26 mouse cellular contexts compared by ENCODE assay signal in genomic region chr17:78560142-78560847, GRCm38 (mm10). TPM values are rescaled to one million over a fixed set of nuclear protein-coding genes. Genes with fewer than 3 reads are reported as not detected.
DNase-seq lines count a peak whose midpoint lies in the region; ATAC-seq and TF ChIP-seq lines count a peak whose summit lies in the region.
"Had no signal": no experiment of that assay in that cellular context is flagged by ENCODE, and none has a peak within 500 bp of the region (broad histone marks: within the 10 kb centered on the region; RNA-seq: fewer than 3 reads in every experiment).

No protein-coding gene starts in this region.

- DNase-seq in forebrain, embryonic 11.5 days (ENCODE audit: low spot score): no peak
- no peak for DNase-seq in midbrain, embryonic 10.5 days (ENCODE audit: low spot score)
- no peak for DNase-seq in midbrain, postnatal 0 days (ENCODE audit: low spot score)
- no peak for DNase-seq in thymus, postnatal 36 days
- DNase-seq in left cerebral cortex, adult 2 months (ENCODE audit: extremely low spot score in 1 of 2, low spot score in 2 of 2): no peak
- DNase-seq: adrenal gland, postnatal 10 days; cerebellum, postnatal 10 days; gastrocnemius, postnatal 10 days; heart, adult 18-20 months; kidney, adult 11 months; kidney, postnatal 10 days; layer of hippocampus, postnatal 36 days; left cerebral cortex, postnatal 4 days; lung, postnatal 10 days; right cerebral cortex, adult 18-20 months; thymus, postnatal 4 days had no signal

- peak; percentile 17; the same call in 1 of the 2 replicates for ATAC-seq in forebrain, embryonic 11.5 days (replicated peaks; ENCODE audit: low FRiP score)
- ATAC-seq in forebrain, embryonic 16.5 days: no peak
- no peak for ATAC-seq in midbrain, postnatal 0 days (ENCODE audit: low FRiP score)
- peak; percentile 77 for ATAC-seq in liver, embryonic 12.5 days
- peak; percentile 77 for ATAC-seq in megakaryocyte-erythroid progenitor cell, adult 5-6 weeks (replicated peaks; ENCODE audit: low FRiP score, low TSS enrichment, poor library complexity, severe bottlenecking)
- ATAC-seq: activated CD4-positive, CD25-positive, alpha-beta regulatory T cell, adult 4 months; CD4-positive, CD25-positive, alpha-beta regulatory T cell, adult 4 months had no signal

- no peak for TF ChIP-seq CTCF in midbrain, postnatal 0 days (IDR thresholded peaks at IDR 0.05)
- no peak for TF ChIP-seq CTCF in left cerebral cortex, adult 2 months (IDR thresholded peaks at IDR 0.05)

- intact Hi-C loops in left cerebral cortex, adult 2 months (cut with DNase I): no loop called here

- H3K27ac ChIP-seq in forebrain, embryonic 11.5 days (ENCODE audit: low read depth, low read length): no peak overlapping the region
- H3K27ac ChIP-seq in forebrain, embryonic 16.5 days (ENCODE audit: low read length): no peak overlapping the region
- H3K27ac ChIP-seq in midbrain, embryonic 10.5 days (replicated peaks): peak overlapping the region; percentile 69; the same call in 1 of the 2 replicates
- H3K27ac ChIP-seq in midbrain, postnatal 0 days (ENCODE audit: low read depth, low read length): no peak overlapping the region
- H3K27ac ChIP-seq in liver, embryonic 12.5 days: no peak overlapping the region
- H3K27ac ChIP-seq in left cerebral cortex, adult 2 months: no peak overlapping the region
- H3K27ac ChIP-seq: heart, embryonic 15.5 days had no signal

- H3K9me3 ChIP-seq in forebrain, embryonic 11.5 days (ENCODE audit: control insufficient read depth, low read length): no peaks in the 10 kb centered on the region
- H3K9me3 ChIP-seq in forebrain, embryonic 16.5 days (ENCODE audit: control insufficient read depth, low read length): no peaks in the 10 kb centered on the region
- no peaks in the 10 kb centered on the region for H3K9me3 ChIP-seq in midbrain, embryonic 10.5 days (replicated peaks)
- H3K9me3 ChIP-seq in midbrain, postnatal 0 days (ENCODE audit: low read length): no peaks in the 10 kb centered on the region
- no peaks in the 10 kb centered on the region for H3K9me3 ChIP-seq in liver, embryonic 12.5 days (replicated peaks)
- H3K9me3 ChIP-seq: forebrain, embryonic 10.5 days; heart, embryonic 15.5 days; megakaryocyte, embryonic 14.5 days had no signal

- H3K9ac ChIP-seq in forebrain, embryonic 11.5 days (ENCODE audit: low read length): no peak overlapping the region
- H3K9ac ChIP-seq in forebrain, embryonic 16.5 days (replicated peaks; ENCODE audit: low read depth, low read length): no peak overlapping the region
- H3K9ac ChIP-seq in midbrain, postnatal 0 days (replicated peaks; ENCODE audit: low read length, poor library complexity, severe bottlenecking): no peak overlapping the region
- H3K9ac ChIP-seq in liver, embryonic 12.5 days: no peak overlapping the region
- H3K9ac ChIP-seq: heart, embryonic 15.5 days had no signal

- WGBS in forebrain, embryonic 11.5 days: 83% methylated on average over 15 of the region's 15 CpGs
- WGBS in forebrain, embryonic 16.5 days: 70% methylated on average over 15 of the region's 15 CpGs
- WGBS in midbrain, embryonic 10.5 days: 87% methylated on average over 15 of the region's 15 CpGs
- WGBS in midbrain, postnatal 0 days: 64% methylated on average over 15 of the region's 15 CpGs
- 43% methylated on average over 15 of the region's 15 CpGs for whole genome bisulfite sequencing in liver, embryonic 12.5 days (ENCODE audit: insufficient replicate concordance)

- no peak overlapping the region for H3K4me3 ChIP-seq in forebrain, embryonic 11.5 days (ENCODE audit: low read depth, low read length)
- no peak overlapping the region for H3K4me3 ChIP-seq in forebrain, embryonic 16.5 days (replicated peaks; ENCODE audit: low read length)
- no peak overlapping the region for H3K4me3 ChIP-seq in midbrain, embryonic 10.5 days
- no peak overlapping the region for H3K4me3 ChIP-seq in midbrain, postnatal 0 days (ENCODE audit: low read depth, low read length)
- H3K4me3 ChIP-seq in liver, embryonic 12.5 days: no peak overlapping the region
- no peak overlapping the region for H3K4me3 ChIP-seq in left cerebral cortex, adult 2 months
- H3K4me3 ChIP-seq: forebrain, embryonic 10.5 days; heart, embryonic 15.5 days; megakaryocyte, embryonic 14.5 days had no signal

- H3K27me3 ChIP-seq in forebrain, embryonic 11.5 days (ENCODE audit: control insufficient read depth, insufficient read depth, low read length): no peaks in the 10 kb centered on the region
- no peaks in the 10 kb centered on the region for H3K27me3 ChIP-seq in forebrain, embryonic 16.5 days (replicated peaks; ENCODE audit: control insufficient read depth, insufficient read depth, low read length)
- no peaks in the 10 kb centered on the region for H3K27me3 ChIP-seq in midbrain, embryonic 10.5 days (ENCODE audit: low read depth, poor library complexity, severe bottlenecking)
- H3K27me3 ChIP-seq in midbrain, postnatal 0 days (ENCODE audit: insufficient read depth, low read length): no peaks in the 10 kb centered on the region
- H3K27me3 ChIP-seq in liver, embryonic 12.5 days (replicated peaks): peaks cover 11% of the 10 kb centered on the region
- H3K27me3 ChIP-seq: heart, embryonic 15.5 days; megakaryocyte, embryonic 14.5 days had no signal

- no peak overlapping the region for H3K4me2 ChIP-seq in forebrain, embryonic 11.5 days (ENCODE audit: low read depth, low read length, severe bottlenecking)
- H3K4me2 ChIP-seq in forebrain, embryonic 16.5 days (ENCODE audit: low read length): no peak overlapping the region
- H3K4me2 ChIP-seq in midbrain, postnatal 0 days (ENCODE audit: low read depth, low read length, poor library complexity, severe bottlenecking): no peak overlapping the region
- peak overlapping the region; percentile 19 for H3K4me2 ChIP-seq in liver, embryonic 12.5 days
- H3K4me2 ChIP-seq: heart, embryonic 15.5 days had no signal

- H3K4me1 ChIP-seq in forebrain, embryonic 11.5 days (replicated peaks; ENCODE audit: control insufficient read depth, insufficient read depth, low read length): 0 out of 2 replicates have a peak, but pooled peaks cover 3% of the 10 kb centered on the region
- H3K4me1 ChIP-seq in forebrain, embryonic 16.5 days (replicated peaks; ENCODE audit: control insufficient read depth, insufficient read depth, low read length): no peaks in the 10 kb centered on the region
- H3K4me1 ChIP-seq in midbrain, embryonic 10.5 days: peaks cover 25% of the 10 kb centered on the region
- H3K4me1 ChIP-seq in midbrain, postnatal 0 days (ENCODE audit: insufficient read depth, low read length): no peaks in the 10 kb centered on the region
- H3K4me1 ChIP-seq in liver, embryonic 12.5 days: peaks cover 27% of the 10 kb centered on the region
- H3K4me1 ChIP-seq: megakaryocyte, embryonic 14.5 days had no signal

- no peaks in the 10 kb centered on the region for H3K36me3 ChIP-seq in forebrain, embryonic 11.5 days (ENCODE audit: control insufficient read depth, insufficient read depth, low read length)
- no peaks in the 10 kb centered on the region for H3K36me3 ChIP-seq in forebrain, embryonic 16.5 days (ENCODE audit: control insufficient read depth, insufficient read depth)
- H3K36me3 ChIP-seq in midbrain, embryonic 10.5 days: no peaks in the 10 kb centered on the region
- H3K36me3 ChIP-seq in midbrain, postnatal 0 days (ENCODE audit: insufficient read depth, low read length): no peaks in the 10 kb centered on the region
- H3K36me3 ChIP-seq in liver, embryonic 12.5 days: no peaks in the 10 kb centered on the region
- H3K36me3 ChIP-seq: forebrain, embryonic 10.5 days; heart, embryonic 15.5 days had no signal

RNA-seq across cellular contexts. Expression of gene Vit, which starts 52.4 kb away (rescaled TPM):
- 3.4 and 3.8 TPM in 2 replicates for polyA plus RNA-seq in forebrain, embryonic 11.5 days (2014; fragmentation: Nextera tagmentation; extraction: Ambion mirVana)
- polyA plus RNA-seq in forebrain, embryonic 16.5 days (2015; fragmentation: Nextera tagmentation; extraction: Ambion mirVana): 14.4 and 15.6 TPM in 2 replicates
- 9.7 and 11.3 TPM in 2 replicates for polyA plus RNA-seq in midbrain, embryonic 10.5 days (2016; fragmentation: Nextera tagmentation; extraction: Ambion mirVana)
- 11.1 and 11.6 TPM in 2 replicates for total RNA-seq in midbrain, postnatal 0 days (2014; rRNA removed)
- 12.4 and 13.7 TPM in 2 replicates for polyA plus RNA-seq in midbrain, postnatal 0 days (2015; fragmentation: Nextera tagmentation; extraction: Ambion mirVana)
- polyA plus RNA-seq in liver, embryonic 12.5 days (2016; fragmentation: Nextera tagmentation; extraction: Ambion mirVana): 0.06 and 0.11 TPM in 2 replicates
- total RNA-seq in megakaryocyte-erythroid progenitor cell, adult 5-6 weeks (2014; fragmentation: Nextera tagmentation): 0.82 TPM in 1 of 2 replicates, not detected in the other
- total RNA-seq in megakaryocyte-erythroid progenitor cell, adult 5-6 weeks (2017): 0.04 and 0.56 TPM in 2 replicates
- total RNA-seq in left cerebral cortex, adult 2 months (2021): 1 to 10 TPM in 1 of 2 experiments, under 1 TPM in 1; 0.91 to 1.7 TPM
- total RNA-seq: ES-E14 had no signal
- polyA plus RNA-seq: activated CD4-positive, CD25-positive, alpha-beta regulatory T cell, adult 4 months; CD4-positive, CD25-positive, alpha-beta regulatory T cell, adult 4 months; liver, adult 2 months had no signal

Comparison
In these comparisons a context has a peak if more than half of its experiments do, and no peak if none do; other contexts are left out.
1. ATAC-seq: peak in forebrain, embryonic 11.5 days (single experiment), liver, embryonic 12.5 days (single experiment) and megakaryocyte-erythroid progenitor cell, adult 5-6 weeks (single experiment); none in forebrain, embryonic 16.5 days (single experiment) and midbrain, postnatal 0 days (single experiment).